In the genomic region with DNA sequence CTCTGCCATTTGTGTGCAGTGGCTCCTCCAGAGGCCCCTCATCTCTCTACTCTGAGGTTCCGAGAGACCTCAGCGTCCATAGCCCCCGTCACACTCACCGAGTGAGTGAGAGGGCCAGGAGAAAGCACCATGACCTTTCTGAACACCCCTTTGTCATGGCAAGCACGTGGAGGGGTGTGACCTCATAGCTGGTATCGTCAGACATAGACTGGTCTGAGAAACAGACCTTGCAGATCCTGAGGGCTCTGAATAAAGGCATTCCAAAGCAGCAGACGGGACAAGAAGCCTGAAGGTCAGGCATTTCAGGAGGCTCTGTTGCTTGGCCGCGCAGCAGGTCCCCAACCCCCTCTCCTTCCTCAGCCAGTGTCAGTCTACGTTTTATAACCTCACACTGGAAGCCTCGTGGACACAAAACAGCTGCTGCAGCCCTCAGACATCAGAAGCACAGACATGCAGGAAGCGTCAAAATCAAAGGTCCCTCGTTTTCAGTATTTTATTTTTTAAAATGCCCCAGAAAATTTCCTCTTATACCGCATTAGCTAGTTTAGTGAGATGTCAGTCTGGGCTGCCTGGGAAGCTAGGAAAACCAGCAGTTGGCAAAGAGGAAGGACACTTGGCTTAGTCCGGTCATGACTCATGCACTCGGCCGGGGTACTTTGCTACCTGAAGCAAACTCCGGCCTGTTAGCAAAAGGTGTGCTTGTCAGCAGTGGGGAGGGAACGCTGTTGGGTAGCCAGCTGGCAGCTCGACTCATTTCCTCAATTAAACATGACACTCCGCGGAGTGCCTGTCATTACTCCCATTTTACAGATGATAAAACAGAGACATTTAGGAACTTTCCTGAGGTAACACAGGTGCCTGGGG, we compare ENCODE assay signal across 9 mouse cellular contexts. TPM values are rescaled to one million over a fixed set of nuclear protein-coding genes. Genes with fewer than 3 reads are reported as not detected.
DNase-seq lines count a peak whose midpoint lies in the region; ATAC-seq and TF ChIP-seq lines count a peak whose summit lies in the region.
"Had no signal": no experiment of that assay in that cellular context is flagged by ENCODE, and none has a peak within 500 bp of the region (broad histone marks: within the 10 kb centered on the region; RNA-seq: fewer than 3 reads in every experiment).

No protein-coding gene starts in this region.

- peak overlapping the region; percentile 22 for H3K27ac ChIP-seq in heart, embryonic 11.5 days (ENCODE audit: low read depth, low read length)
- H3K27ac ChIP-seq in kidney, postnatal 0 days = peak overlapping the region; percentile 3; the same call in 1 of the 2 replicates
- peak overlapping the region; percentile 85 for H3K27ac ChIP-seq in stomach, embryonic 16.5 days (ENCODE audit: low read length)

- H3K9ac ChIP-seq in heart, embryonic 11.5 days (ENCODE audit: low read depth, low read length) = 0 out of 2 replicates have a peak overlapping the region, but pooled peaks have one; percentile 10
- no peak overlapping the region for H3K9ac ChIP-seq in kidney, postnatal 0 days (ENCODE audit: low read depth, low read length)
- no peak overlapping the region for H3K9ac ChIP-seq in stomach, embryonic 16.5 days (ENCODE audit: low read length)

- no peak overlapping the region for H3K4me3 ChIP-seq in heart, embryonic 11.5 days (ENCODE audit: low read depth, low read length)
- H3K4me3 ChIP-seq in kidney, postnatal 0 days (replicated peaks; ENCODE audit: low read depth, low read length) = no peak overlapping the region
- H3K4me3 ChIP-seq in stomach, embryonic 16.5 days (replicated peaks; ENCODE audit: low read length) = no peak overlapping the region
- H3K4me3 ChIP-seq: myocyte had no signal

- WGBS in heart, embryonic 11.5 days (ENCODE audit: insufficient replicate concordance) = 62% methylated on average over 22 of the region's 22 CpGs
- WGBS in kidney, postnatal 0 days = 29% methylated on average over 22 of the region's 22 CpGs
- WGBS in stomach, embryonic 16.5 days = 38% methylated on average over 22 of the region's 22 CpGs

- no peak for ATAC-seq in heart, embryonic 11.5 days (replicated peaks; ENCODE audit: insufficient number of reproducible peaks, low FRiP score, low TSS enrichment)
- ATAC-seq in kidney, postnatal 0 days (replicated peaks; ENCODE audit: low FRiP score, low read depth) = no peak
- ATAC-seq in stomach, embryonic 16.5 days (ENCODE audit: insufficient read depth, low FRiP score) = peak; percentile 49; the same call in 1 of the 2 replicates
- no peak for ATAC-seq in frontal cortex, adult (ENCODE audit: low TSS enrichment)

- no peak overlapping the region for H3K4me2 ChIP-seq in heart, embryonic 11.5 days
- H3K4me2 ChIP-seq in kidney, postnatal 0 days (ENCODE audit: low read length) = no peak overlapping the region
- H3K4me2 ChIP-seq in stomach, embryonic 16.5 days (ENCODE audit: low read depth, low read length) = no peak overlapping the region

- no peak for TF ChIP-seq CTCF in kidney, postnatal 0 days (IDR thresholded peaks at IDR 0.05; ENCODE audit: low read depth)

- H3K27me3 ChIP-seq in heart, embryonic 11.5 days (ENCODE audit: control insufficient read depth, insufficient read depth, low read length) = no peaks in the 10 kb centered on the region
- H3K27me3 ChIP-seq in kidney, postnatal 0 days (ENCODE audit: insufficient read depth, low read length) = no peaks in the 10 kb centered on the region
- no peaks in the 10 kb centered on the region for H3K27me3 ChIP-seq in stomach, embryonic 16.5 days (ENCODE audit: control insufficient read depth, insufficient read depth, low read length)

- H3K36me3 ChIP-seq in heart, embryonic 11.5 days (ENCODE audit: control insufficient read depth, insufficient read depth, low read length) = no peaks in the 10 kb centered on the region
- H3K36me3 ChIP-seq in kidney, postnatal 0 days (ENCODE audit: insufficient read depth, low read length) = no peaks in the 10 kb centered on the region
- H3K36me3 ChIP-seq in stomach, embryonic 16.5 days (ENCODE audit: control insufficient read depth, insufficient read depth, low read length) = no peaks in the 10 kb centered on the region

- H3K4me1 ChIP-seq in heart, embryonic 11.5 days (ENCODE audit: control insufficient read depth, insufficient read depth, low read length) = peaks cover 25% of the 10 kb centered on the region
- H3K4me1 ChIP-seq in kidney, postnatal 0 days (replicated peaks; ENCODE audit: insufficient read depth, low read length) = peaks cover 17% of the 10 kb centered on the region
- H3K4me1 ChIP-seq in stomach, embryonic 16.5 days (ENCODE audit: control insufficient read depth, insufficient read depth, low read length) = peaks cover 37% of the 10 kb centered on the region

- peak; percentile 38 for DNase-seq in thymus, postnatal 0 days (ENCODE audit: low spot score)
- DNase-seq in thymus, postnatal 36 days = no peak
- DNase-seq in kidney, postnatal 0 days (ENCODE audit: low spot score) = peak; percentile 75
- no peak for DNase-seq in left cerebral cortex, adult 8-10 months (ENCODE audit: low spot score in 2 of 2)
- DNase-seq in spleen, postnatal 10 days (ENCODE audit: low spot score in 2 of 2) = no peak

- no peaks in the 10 kb centered on the region for H3K9me3 ChIP-seq in heart, embryonic 11.5 days (replicated peaks; ENCODE audit: control insufficient read depth, low read length)
- no peaks in the 10 kb centered on the region for H3K9me3 ChIP-seq in kidney, postnatal 0 days (replicated peaks; ENCODE audit: low read length)
- no peaks in the 10 kb centered on the region for H3K9me3 ChIP-seq in stomach, embryonic 16.5 days (replicated peaks; ENCODE audit: control insufficient read depth, low read length)

RNA-seq across cellular contexts. Expression of a gene that starts 9.6 kb away (rescaled TPM):
- 102 and 111 TPM in 2 replicates for polyA plus RNA-seq in thymus, postnatal 0 days (2015; fragmentation: Nextera tagmentation; extraction: Ambion mirVana)
- polyA plus RNA-seq in heart, embryonic 11.5 days (2014; fragmentation: Nextera tagmentation; extraction: Ambion mirVana) = 2.1 and 2.9 TPM in 2 replicates
- polyA plus RNA-seq in kidney, postnatal 0 days (2015; fragmentation: Nextera tagmentation; extraction: Ambion mirVana) = 9.9 and 10.0 TPM in 2 replicates
- polyA plus RNA-seq in stomach, embryonic 16.5 days (2015; fragmentation: Nextera tagmentation; extraction: Ambion mirVana) = 23.9 and 28.9 TPM in 2 replicates
- 1 to 10 TPM; 6.5 to 8.0 (median 7.1) TPM for total RNA-seq in left cerebral cortex, adult 8-10 months (2022)

RNA-seq across cellular contexts. Expression of a gene that starts 47.5 kb away (rescaled TPM):
- 61.5 and 71.4 TPM in 2 replicates for polyA plus RNA-seq in thymus, postnatal 0 days (2015; fragmentation: Nextera tagmentation; extraction: Ambion mirVana)
- polyA plus RNA-seq in heart, embryonic 11.5 days (2014; fragmentation: Nextera tagmentation; extraction: Ambion mirVana) = 2.9 and 4.0 TPM in 2 replicates
- polyA plus RNA-seq in kidney, postnatal 0 days (2015; fragmentation: Nextera tagmentation; extraction: Ambion mirVana) = 2.4 and 2.6 TPM in 2 replicates
- polyA plus RNA-seq in stomach, embryonic 16.5 days (2015; fragmentation: Nextera tagmentation; extraction: Ambion mirVana) = 25.4 and 30.6 TPM in 2 replicates
- total RNA-seq in left cerebral cortex, adult 8-10 months (2022) = under 1 TPM; 0.21 to 0.89 (median 0.41) TPM

Comparison
In these comparisons a context has a peak if more than half of its experiments do, and no peak if none do; other contexts are left out.
1. DNase-seq: peak in thymus, postnatal 0 days (single experiment) and kidney, postnatal 0 days (single experiment); none in thymus, postnatal 36 days (0 of 2), left cerebral cortex, adult 8-10 months (0 of 2) and spleen, postnatal 10 days (0 of 2).
2. H3K27ac ChIP-seq: peak in every context shown above with its lines; median percentile 85 in stomach, embryonic 16.5 days; 22 in heart, embryonic 11.5 days; 3 in kidney, postnatal 0 days.